Mouse (Mus musculus) bone marrow, adult 2 months (tissue): ENCODE measurements around the gene Naip2. TPM values are rescaled to one million over a fixed set of nuclear protein-coding genes. Genes with fewer than 3 reads are reported as not detected.

ENCODE experiments used
- H3K27ac ChIP-seq: fragments of 200-500 bp; 2 replicates; pipeline ENCODE4 v1.5.1; 2012; ENCODE audit warnings: low read depth, mild to moderate bottlenecking, control low read depth, inconsistent platforms, low read length; ENCODE audit not compliant: control insufficient read depth, poor library complexity, insufficient read depth
- H3K4me1 ChIP-seq: fragments of 200-500 bp; 2 replicates; pipeline ENCODE4 v1.6.1; 2011; ENCODE audit warnings: low read length; ENCODE audit not compliant: control insufficient read depth, insufficient read depth
- H3K4me3 ChIP-seq: fragments of 200-500 bp; replicated peaks from 2 replicates; pipeline ENCODE3; 2011; ENCODE audit warnings: mild to moderate bottlenecking, low read depth, low read length, control low read depth; ENCODE audit not compliant: control insufficient read depth
- CTCF ChIP-seq: fragments of 200-500 bp; IDR thresholded peaks from 2 replicates; pipeline ENCODE4 v1.5.1; 2011; ENCODE audit warnings: low read length, control low read depth; ENCODE audit not compliant: control insufficient read depth, insufficient read depth
- POLR2A ChIP-seq: fragments of 200-500 bp; IDR thresholded peaks from 2 replicates; pipeline ENCODE4 v1.6.1; 2011; ENCODE audit warnings: low read depth, mild to moderate bottlenecking, control low read depth, low read length, borderline replicate concordance; ENCODE audit not compliant: control insufficient read depth
- WGBS: fragments of 180-500 bp; shearing (Covaris S2); methylation state at CpG from one replicate; pipeline ENCODE4 v1.1.7; 2018; 5-methylcytosine and 5-hydroxymethylcytosine counted together
- polyA plus RNA-seq: library from polyadenylated mRNA; stranded (reverse); fragments of >200 nt; gene quantifications from 2 replicates; pipeline ENCODE4 v1.2.4, GENCODE M21; 2011; ENCODE audit warnings: low replicate concordance; ENCODE audit not compliant: missing spikeins, insufficient read depth, insufficient read length

The Naip2 gene
- polyA plus RNA-seq, 1 experiment: 7.9 TPM

DNA sequence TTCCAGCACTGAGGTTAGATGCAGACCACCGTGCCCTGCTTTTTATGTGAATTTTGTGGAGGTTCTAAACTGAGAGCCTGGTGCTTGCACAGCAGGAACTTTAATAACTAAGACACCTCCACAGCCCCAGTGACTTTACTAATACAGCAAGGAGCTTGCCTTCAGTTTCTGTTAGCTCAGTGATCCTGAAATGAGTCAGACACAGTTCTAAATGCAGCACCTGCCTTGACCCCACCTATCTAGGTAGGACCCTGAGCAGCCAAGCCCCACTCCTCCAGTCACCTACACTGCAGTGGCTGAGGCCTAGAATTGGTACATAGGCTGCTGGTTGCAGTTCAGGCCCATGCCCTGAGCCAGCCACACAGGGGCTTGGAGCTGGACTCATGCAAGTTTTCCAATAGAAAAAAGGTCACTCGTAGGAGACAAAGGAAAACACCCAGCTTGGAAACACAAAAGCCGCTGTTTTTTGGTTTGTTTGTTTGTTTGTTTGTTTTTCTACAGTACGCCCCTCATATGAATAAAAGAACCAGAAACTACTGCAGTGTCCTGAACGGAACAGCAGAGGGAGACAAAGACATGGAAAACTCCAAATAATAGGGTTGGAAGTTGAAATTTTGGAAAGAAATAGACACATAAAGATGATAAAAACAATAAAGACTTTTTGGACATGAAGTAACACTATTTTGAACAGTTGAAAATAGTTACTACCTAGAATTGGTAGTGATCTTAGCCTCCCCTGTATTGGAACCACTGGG, 89.5 kb downstream of the Naip2 start:
- H3K4me1 ChIP-seq: no peaks in the 10 kb centered on the region
- TF ChIP-seq POLR2A: no peak
- no peak for TF ChIP-seq CTCF
- no peak overlapping the region for H3K27ac ChIP-seq
- no peak overlapping the region for H3K4me3 ChIP-seq
- WGBS: 54% methylated on average over 5 of the region's 5 CpGs

DNA sequence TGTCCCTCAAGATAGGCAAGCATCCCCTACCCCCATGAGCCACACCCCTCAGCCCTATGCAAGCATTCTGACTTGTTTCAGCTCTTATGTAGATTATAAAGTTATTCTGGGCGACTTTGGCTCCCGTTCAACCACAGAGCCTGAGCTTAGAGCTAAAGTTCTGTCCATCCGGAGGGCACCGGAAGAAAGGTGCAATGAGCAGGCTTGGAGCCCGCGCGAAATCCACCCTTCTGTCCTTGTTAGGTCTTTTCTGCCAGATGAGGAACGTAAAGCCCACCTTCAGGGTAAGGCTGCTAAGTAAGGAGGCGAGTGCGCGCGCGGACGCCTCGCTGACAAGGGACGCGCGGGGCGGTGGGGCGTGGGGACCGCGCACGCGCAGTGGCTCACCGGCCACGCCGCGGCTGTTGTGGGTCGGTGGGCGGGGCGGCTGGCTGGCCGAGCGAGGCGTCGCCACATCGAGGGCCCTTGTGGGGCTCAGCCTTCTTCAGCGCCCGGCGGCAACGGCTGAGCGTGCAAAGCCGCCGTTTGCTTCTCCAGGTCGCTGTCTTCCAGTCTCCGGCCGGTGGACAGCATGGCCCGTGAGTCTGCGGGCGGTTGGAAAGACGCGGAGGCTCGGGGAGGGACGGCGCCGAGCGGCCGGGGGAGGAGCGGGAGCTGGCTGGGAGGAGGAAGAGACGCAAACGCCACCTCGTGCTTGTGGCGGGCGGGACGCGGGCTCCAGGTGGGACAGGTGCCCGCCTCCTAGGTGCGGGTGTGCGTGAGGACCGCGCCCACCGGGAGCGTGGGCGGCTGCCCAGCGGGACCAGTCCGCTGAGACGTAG, 94.0 kb downstream of the Naip2 start, which contains the start of gene Serf1:
Gene Serf1 (plus strand): TSS at position 361 of the 821 bp plus-strand sequence.
- H3K4me3 ChIP-seq: peak within 1 kb of the TSS; percentile 82
- no peaks in the 10 kb centered on the region for H3K4me1 ChIP-seq
- H3K27ac ChIP-seq: no peak within 1 kb of the TSS
- TF ChIP-seq CTCF (no peak), POLR2A (peak; percentile 31; the same call in 1 of the 2 replicates)
- 1% methylated on average over 76 of the region's 76 CpGs for WGBS

DNA sequence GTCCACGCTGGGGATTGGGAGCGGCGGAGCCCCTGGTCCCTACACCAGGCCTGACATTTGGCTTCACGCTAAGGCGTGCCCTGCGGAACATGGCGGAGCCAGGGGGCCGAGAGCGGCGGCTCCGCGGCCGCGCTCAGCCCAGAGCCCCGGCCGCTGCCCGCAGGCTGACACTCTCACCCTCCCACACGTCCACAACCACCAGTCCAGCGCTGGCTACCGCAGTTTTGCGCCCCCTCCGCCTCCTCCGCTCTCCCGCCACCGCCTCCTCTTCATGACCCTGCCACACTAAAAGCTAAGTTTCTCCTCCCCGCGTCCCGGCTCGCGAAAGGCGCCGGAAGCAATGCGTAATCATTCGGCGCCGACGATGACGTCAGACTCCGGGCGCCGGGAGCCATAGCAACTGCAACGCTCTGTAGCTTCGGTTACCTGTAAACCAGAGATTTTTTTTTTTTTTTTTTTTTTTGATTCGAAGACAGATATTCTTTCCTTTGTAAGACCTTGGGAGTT, 98.1 kb downstream of the Naip2 start, which contains the start of gene Bdp1:
Gene Bdp1 (minus strand): TSS at position 323 of the 507 bp plus-strand sequence.
- under 1% methylated on average over 44 of the region's 44 CpGs for WGBS
- Histone ChIP-seq H3K4me1 (peaks cover 1% of the 10 kb centered on the region; the same call in 1 of the 2 replicates), H3K4me3 (peak within 1 kb of the TSS; percentile 94), H3K27ac (peak within 1 kb of the TSS; percentile 86)
- TF ChIP-seq CTCF (no peak), POLR2A (peak; percentile 69; the same call in 1 of the 2 replicates)

DNA sequence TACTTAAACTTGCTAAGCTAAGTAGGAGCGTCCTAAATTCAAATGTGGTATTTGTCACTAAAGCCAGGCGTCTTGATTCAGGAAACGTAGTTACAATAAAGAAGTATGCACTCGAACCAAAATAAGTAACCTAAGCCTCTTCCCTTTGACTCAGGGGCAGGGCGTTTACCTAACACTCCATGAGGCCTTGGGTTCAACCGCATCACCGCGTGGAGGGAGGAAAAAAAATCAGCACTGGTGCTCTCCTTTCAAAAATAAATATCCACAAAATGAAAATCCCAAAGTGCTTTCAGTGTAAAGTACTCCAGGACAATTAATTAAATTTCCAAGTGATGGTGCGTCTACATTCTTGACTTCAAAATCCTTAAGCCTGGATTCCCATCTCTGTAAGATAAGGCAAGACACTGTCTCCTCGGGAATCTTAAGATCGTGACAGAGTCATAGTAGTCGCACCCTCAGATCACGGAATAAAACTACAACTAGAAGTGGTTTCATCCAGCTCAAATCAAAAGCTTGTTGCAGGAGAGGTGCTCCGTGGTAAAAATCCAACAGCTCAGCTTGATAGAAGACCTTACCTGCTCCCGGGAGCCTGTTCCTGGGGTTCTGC, 98.7 kb downstream of the Naip2 start:
- no peak for TF ChIP-seq POLR2A

DNA sequence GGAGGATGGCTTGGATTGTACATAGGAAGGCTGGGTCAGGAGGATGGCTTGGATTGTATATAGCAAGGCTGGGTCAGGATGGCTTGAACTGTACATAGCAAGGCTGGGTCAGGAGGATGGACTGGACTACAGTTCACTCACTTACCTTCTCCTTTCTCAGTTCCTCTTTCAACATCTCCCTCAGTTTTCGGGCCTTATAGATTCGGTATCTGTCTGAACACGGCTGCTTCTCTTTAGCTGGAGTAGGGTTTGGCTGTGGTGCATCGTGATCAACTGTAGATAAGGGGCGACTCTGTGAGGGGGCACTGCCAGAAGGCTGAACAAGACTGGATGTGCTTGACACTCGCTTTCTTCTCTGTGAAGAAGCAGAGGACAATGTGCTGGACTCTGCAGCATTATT, 103.1 kb downstream of the Naip2 start:
- no peak for TF ChIP-seq CTCF
- no peak for TF ChIP-seq POLR2A
- H3K4me3 ChIP-seq: no peak overlapping the region
- 39% methylated on average over 6 of the region's 6 CpGs for WGBS
- peaks cover 1% of the 10 kb centered on the region; the same call in 1 of the 2 replicates for H3K4me1 ChIP-seq
- H3K27ac ChIP-seq: no peak overlapping the region; the same call in 1 of the 2 replicates

More for the DNA sequence above, 98.7 kb downstream of the Naip2 start:
- Histone ChIP-seq H3K27ac (peak overlapping the region; percentile 86), H3K4me1 (peaks cover 1% of the 10 kb centered on the region; the same call in 1 of the 2 replicates), H3K4me3 (peak overlapping the region; percentile 94)
- 2% methylated on average over 15 of the region's 15 CpGs for WGBS

Other genes starting within 250 kb of the Naip2 start
- 3.0 and 5.2 TPM in 2 replicates for gene Mccc2, start 186.5 kb downstream of the Naip2 start, polyA plus RNA-seq
- 17.7 and 27.7 TPM in 2 replicates for gene Bdp1, start 98.0 kb downstream of the Naip2 start, polyA plus RNA-seq
- gene Serf1, start 94.1 kb downstream of the Naip2 start, polyA plus RNA-seq: 11.0 and 11.2 TPM in 2 replicates
- gene Smn1, start 77.2 kb downstream of the Naip2 start, polyA plus RNA-seq: 49.0 and 92.7 TPM in 2 replicates
- gene Naip5, start 44.2 kb upstream of the Naip2 start, polyA plus RNA-seq: 6.8 and 16.8 TPM in 2 replicates
- 2.0 and 3.3 TPM in 2 replicates for gene Naip6, start 115.6 kb upstream of the Naip2 start, polyA plus RNA-seq